Mouse (Mus musculus): ENCODE data around the gene Fgf9.

GRCm38 (mm10) chr14:58071830-58072770, 1.8 kb downstream of the Fgf9 start:
- TF ChIP-seq EP300 (IDR thresholded peaks at IDR 0.05; ENCODE audit: insufficient read depth, low read depth, low read length) (no peak), CTCF (IDR thresholded peaks at IDR 0.05; ENCODE audit: low read depth, low read length) (no peak), POLR2A (IDR thresholded peaks at IDR 0.05; ENCODE audit: insufficient read depth, low read length) (no peak)
